Mouse (Mus musculus): ENCODE data around the gene Olfr1337. TPM values are rescaled to one million over a fixed set of nuclear protein-coding genes. Genes with fewer than 3 reads are reported as not detected.
"Not testable (repeated sequence)": the region's sequence is repeated elsewhere in the genome, so short reads cannot be mapped to it uniquely, and the experiment has no call there.

The Olfr1337 gene
- polyA plus RNA-seq (2016; fragmentation: Nextera tagmentation; extraction: Ambion mirVana), result not detected in 2 replicates

DNA sequence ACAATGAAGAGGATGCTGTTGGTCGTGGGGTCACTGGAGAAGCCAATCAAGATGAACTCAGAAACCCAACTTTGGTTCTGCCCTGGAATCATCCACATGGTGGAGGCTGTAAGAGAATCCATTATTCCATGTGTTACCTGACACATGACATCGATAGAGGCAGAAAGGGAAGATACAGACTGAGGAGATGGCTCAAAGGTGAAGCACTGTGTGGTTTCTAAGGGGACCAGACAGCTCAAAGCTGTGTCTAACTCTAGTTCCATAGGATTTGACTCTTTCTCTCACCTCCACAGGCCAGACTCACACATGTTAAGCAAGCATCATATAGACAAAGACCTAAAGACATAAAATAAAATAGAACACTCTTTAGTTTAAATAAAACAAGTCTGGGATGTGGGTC, at the start of gene Olfr1337:
Gene Olfr1337, minus strand, starts transcription at position 101 of the 400 bp plus-strand sequence.
- no peaks in the 10 kb centered on the region for H3K36me3 ChIP-seq
- no peak within 1 kb of the TSS for H3K9ac ChIP-seq
- H3K9me3 ChIP-seq (replicated peaks), result no peaks in the 10 kb centered on the region
- WGBS, result 73% methylated on average over 2 of the region's 2 CpGs
- H3K4me1 ChIP-seq (replicated peaks), result no peaks in the 10 kb centered on the region
- no peak for ATAC-seq (ENCODE audit: insufficient number of reproducible peaks, low FRiP score)
- no peaks in the 10 kb centered on the region for H3K27me3 ChIP-seq (replicated peaks)
- no peak within 1 kb of the TSS for H3K27ac ChIP-seq (ENCODE audit: poor library complexity, severe bottlenecking)
- H3K4me2 ChIP-seq, result no peak within 1 kb of the TSS
- H3K4me3 ChIP-seq, result no peak within 1 kb of the TSS

DNA sequence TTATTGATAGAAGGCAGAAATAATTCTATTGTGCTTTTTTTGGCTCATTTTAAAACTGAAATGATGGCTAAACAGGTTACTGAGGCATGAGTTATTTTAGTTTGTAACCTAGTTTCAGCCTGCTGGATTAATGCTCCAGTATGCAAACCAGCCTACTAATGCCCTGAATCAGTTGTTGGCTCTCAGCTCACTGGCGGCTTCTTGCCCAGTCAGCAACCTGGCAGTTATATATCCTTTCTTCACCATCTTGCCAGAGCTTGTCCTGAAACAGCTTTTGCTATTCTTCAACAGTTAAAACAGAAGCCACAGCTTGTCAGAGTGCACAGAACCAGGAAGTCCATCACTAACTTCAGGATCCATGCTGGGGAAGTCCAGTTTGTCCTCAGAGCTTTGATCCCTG, 36.5 kb upstream of the Olfr1337 start:
- 83% methylated on average over 1 of the region's 1 CpGs for WGBS
- H3K27me3 ChIP-seq (replicated peaks), result no peaks in the 10 kb centered on the region
- ATAC-seq (ENCODE audit: insufficient number of reproducible peaks, low FRiP score), result no peak
- no peak overlapping the region for H3K4me2 ChIP-seq
- H3K9me3 ChIP-seq (replicated peaks), result no peaks in the 10 kb centered on the region
- H3K36me3 ChIP-seq, result no peaks in the 10 kb centered on the region
- no peak overlapping the region for H3K4me3 ChIP-seq
- no peaks in the 10 kb centered on the region for H3K4me1 ChIP-seq (replicated peaks)
- no peak overlapping the region for H3K9ac ChIP-seq
- no peak overlapping the region for H3K27ac ChIP-seq (ENCODE audit: poor library complexity, severe bottlenecking)

DNA sequence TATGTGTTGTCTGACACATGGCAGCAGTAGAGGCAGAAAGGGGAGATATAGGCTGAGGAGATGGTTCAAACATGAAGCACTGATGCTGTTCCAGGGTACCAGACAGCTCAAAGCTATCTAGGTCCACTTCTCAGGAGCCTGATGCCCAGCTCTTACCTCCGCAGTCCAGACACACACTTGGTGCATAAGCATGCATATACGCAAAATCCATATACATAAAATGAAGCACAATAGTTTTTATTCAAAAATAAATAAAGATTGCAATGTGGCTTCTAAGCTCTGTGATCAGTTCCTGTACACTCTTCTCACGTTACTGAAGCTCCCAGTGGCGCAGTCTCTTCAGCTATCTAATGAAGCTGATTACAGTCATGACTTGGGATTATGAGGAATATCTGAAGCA, 27.5 kb upstream of the Olfr1337 start, which contains the start of gene Olfr1335:
Gene Olfr1335, minus strand, starts transcription at position 101 of the 400 bp plus-strand sequence.
- no peak within 1 kb of the TSS for H3K4me3 ChIP-seq
- no peaks in the 10 kb centered on the region for H3K27me3 ChIP-seq (replicated peaks)
- H3K9ac ChIP-seq, result no peak within 1 kb of the TSS
- H3K36me3 ChIP-seq, result no peaks in the 10 kb centered on the region
- no peak for ATAC-seq (ENCODE audit: insufficient number of reproducible peaks, low FRiP score)
- H3K4me1 ChIP-seq (replicated peaks), result no peaks in the 10 kb centered on the region
- no peaks in the 10 kb centered on the region for H3K9me3 ChIP-seq (replicated peaks)
- 82% methylated on average over 4 of the region's 4 CpGs for WGBS
- H3K4me2 ChIP-seq, result no peak within 1 kb of the TSS
- H3K27ac ChIP-seq (ENCODE audit: poor library complexity, severe bottlenecking), result no peak within 1 kb of the TSS

DNA sequence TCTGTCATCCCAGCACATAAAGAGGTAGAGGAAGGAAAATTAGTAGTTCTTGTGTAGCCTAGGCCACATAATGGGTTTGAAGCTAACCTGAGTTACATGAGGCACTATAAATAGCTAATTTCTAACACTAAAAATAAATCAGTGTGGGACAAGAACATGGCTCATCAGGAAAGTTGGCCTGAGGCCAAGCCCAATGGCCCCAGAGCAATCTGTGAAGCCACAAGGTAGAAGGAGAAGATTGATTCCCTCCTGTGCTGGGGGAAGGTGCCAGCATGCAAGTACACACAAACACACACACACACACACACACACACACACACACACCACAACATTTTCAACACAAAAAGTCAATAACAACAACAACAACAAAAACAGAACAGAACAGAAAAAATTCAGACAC, 10.4 kb upstream of the Olfr1337 start:
- H3K36me3 ChIP-seq; H3K9me3 ChIP-seq (replicated peaks); H3K4me1 ChIP-seq (replicated peaks); H3K27ac ChIP-seq (ENCODE audit: poor library complexity, severe bottlenecking); H3K4me3 ChIP-seq; ATAC-seq (ENCODE audit: insufficient number of reproducible peaks, low FRiP score); H3K4me2 ChIP-seq; H3K27me3 ChIP-seq (replicated peaks); H3K9ac ChIP-seq: not testable (repeated sequence)

DNA sequence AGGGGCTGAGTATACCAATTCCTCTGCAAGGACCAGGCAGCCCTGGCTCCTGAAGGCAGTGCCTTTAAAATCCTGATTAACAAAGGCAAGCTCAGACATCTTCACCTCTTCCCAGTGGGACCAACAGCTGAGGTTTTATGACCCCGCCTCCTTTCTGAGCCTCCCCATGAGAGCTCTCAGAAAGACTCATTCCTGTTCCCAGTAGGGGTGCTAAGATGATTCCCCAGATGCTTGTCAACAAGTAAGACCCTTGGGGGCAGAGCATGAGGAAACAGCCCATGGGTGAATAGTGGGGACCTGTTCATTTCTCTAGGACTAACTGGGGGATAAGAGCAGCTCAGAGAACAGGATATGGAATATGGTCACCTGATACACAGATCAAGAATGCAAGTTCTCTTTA, 23.7 kb downstream of the Olfr1337 start, which contains the start of gene Olfr1338:
Gene Olfr1338, minus strand, starts transcription at position 101 of the 400 bp plus-strand sequence.
- Histone ChIP-seq H3K9ac (no peak within 1 kb of the TSS), H3K27me3 (replicated peaks) (no peaks in the 10 kb centered on the region), H3K27ac (ENCODE audit: poor library complexity, severe bottlenecking) (no peak within 1 kb of the TSS), H3K4me2 (no peak within 1 kb of the TSS), H3K4me1 (replicated peaks) (no peaks in the 10 kb centered on the region), H3K9me3 (replicated peaks) (no peaks in the 10 kb centered on the region), H3K4me3 (no peak within 1 kb of the TSS), H3K36me3 (no peaks in the 10 kb centered on the region)
- 64% methylated on average over 1 of the region's 1 CpGs for WGBS
- no peak for ATAC-seq (ENCODE audit: insufficient number of reproducible peaks, low FRiP score)

DNA sequence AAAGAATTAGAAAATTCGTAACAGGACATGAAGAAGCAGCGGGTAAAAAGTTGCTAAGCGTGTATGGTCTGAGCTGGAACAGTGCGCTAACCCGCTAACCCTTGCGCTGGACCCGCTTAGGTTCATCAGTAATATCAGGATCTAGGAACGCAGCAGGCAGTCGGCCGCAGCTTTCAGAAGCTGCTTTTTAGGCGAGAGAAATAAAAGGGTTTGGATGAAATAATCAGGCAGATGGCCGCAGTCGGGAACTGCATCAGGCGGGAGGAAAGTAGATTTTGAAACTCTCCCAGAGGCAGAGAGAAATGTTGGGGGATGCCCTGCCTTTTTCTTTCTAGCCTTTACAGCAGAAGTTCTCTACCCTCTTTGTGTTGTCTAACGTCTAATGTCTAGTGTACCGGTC, 40.5 kb downstream of the Olfr1337 start:
- no peak overlapping the region for H3K27ac ChIP-seq (ENCODE audit: poor library complexity, severe bottlenecking)
- H3K4me2 ChIP-seq, result peak overlapping the region; percentile 33
- H3K36me3 ChIP-seq, result no peaks in the 10 kb centered on the region
- peaks cover 12% of the 10 kb centered on the region for H3K9me3 ChIP-seq (replicated peaks)
- peaks cover 31% of the 10 kb centered on the region for H3K27me3 ChIP-seq (replicated peaks)
- H3K9ac ChIP-seq, result no peak overlapping the region
- H3K4me3 ChIP-seq, result 0 out of 2 replicates have a peak overlapping the region, but pooled peaks have one; percentile 9
- no peak for ATAC-seq (ENCODE audit: insufficient number of reproducible peaks, low FRiP score)
- 6% methylated on average over 16 of the region's 16 CpGs for WGBS
- H3K4me1 ChIP-seq (replicated peaks), result 0 out of 2 replicates have a peak, but pooled peaks cover 5% of the 10 kb centered on the region

DNA sequence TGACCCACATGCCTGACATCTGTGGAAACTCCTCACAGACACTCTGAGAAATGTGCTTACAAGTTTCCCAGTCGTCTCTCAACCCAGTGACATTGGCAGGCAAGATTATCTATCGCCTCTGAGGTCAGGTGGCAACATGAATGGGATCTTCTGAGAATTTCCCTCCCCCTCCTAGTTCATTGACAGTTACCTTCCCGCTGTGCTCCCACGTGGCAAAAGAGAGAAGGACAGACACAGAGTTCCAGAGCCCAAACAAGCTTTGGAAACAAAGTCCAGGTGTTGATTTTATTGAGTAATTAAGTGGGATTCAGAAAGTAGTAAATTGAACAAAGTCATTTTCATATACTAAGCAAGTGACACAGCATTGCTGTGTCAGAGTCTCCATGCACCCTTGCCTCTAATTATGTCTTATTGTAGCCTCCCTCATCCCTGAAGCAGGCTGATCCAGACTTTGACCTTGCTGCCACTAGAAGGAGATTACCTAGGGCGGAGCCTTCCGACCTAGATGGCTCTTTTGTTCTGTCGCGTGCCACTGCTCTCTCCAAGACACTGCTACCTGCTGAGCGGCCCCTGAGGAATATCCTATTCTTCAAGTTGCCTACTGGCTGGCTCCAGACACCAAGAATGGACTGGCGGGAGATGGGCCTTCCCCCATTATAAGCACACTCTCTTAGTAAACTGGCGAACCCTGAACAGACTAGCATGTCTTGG, 41.2 kb downstream of the Olfr1337 start:
- Histone ChIP-seq H3K4me3 (no peak overlapping the region), H3K9ac (no peak overlapping the region), H3K27me3 (replicated peaks) (peaks cover 31% of the 10 kb centered on the region), H3K9me3 (replicated peaks) (peaks cover 4% of the 10 kb centered on the region; the same call in 1 of the 2 replicates), H3K4me2 (peak overlapping the region; percentile 33), H3K36me3 (no peaks in the 10 kb centered on the region), H3K27ac (ENCODE audit: poor library complexity, severe bottlenecking) (no peak overlapping the region), H3K4me1 (replicated peaks) (0 out of 2 replicates have a peak, but pooled peaks cover 5% of the 10 kb centered on the region)
- ATAC-seq (ENCODE audit: insufficient number of reproducible peaks, low FRiP score), result no peak
- WGBS, result 6% methylated on average over 11 of the region's 11 CpGs

DNA sequence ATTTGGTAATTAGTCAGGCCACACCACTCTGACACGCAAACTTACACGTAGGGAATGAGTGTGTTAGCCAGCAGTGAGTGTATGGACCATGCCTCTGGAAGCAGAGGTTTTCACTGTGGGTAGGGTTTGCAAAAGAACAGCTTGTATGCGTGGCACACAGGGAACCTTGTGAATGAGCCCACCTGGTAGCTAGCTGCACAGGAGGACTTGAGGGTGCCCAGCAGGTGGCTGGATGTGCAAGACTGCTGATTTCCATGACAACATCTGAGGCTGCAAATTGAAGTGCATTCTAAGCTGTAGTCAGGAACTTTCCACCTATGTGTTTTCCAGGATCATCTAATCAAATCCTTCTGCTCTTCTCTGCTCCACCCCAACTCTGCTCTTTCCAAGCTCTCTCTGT, 42.8 kb downstream of the Olfr1337 start:
- Histone ChIP-seq H3K9ac (no peak overlapping the region), H3K36me3 (no peaks in the 10 kb centered on the region), H3K9me3 (replicated peaks) (0 out of 2 replicates have a peak, but pooled peaks cover 3% of the 10 kb centered on the region), H3K4me1 (replicated peaks) (0 out of 2 replicates have a peak, but pooled peaks cover 5% of the 10 kb centered on the region), H3K4me3 (no peak overlapping the region), H3K4me2 (no peak overlapping the region), H3K27ac (ENCODE audit: poor library complexity, severe bottlenecking) (no peak overlapping the region), H3K27me3 (replicated peaks) (peaks cover 31% of the 10 kb centered on the region)
- ATAC-seq (ENCODE audit: insufficient number of reproducible peaks, low FRiP score), result no peak
- 52% methylated on average over 3 of the region's 3 CpGs for WGBS

DNA sequence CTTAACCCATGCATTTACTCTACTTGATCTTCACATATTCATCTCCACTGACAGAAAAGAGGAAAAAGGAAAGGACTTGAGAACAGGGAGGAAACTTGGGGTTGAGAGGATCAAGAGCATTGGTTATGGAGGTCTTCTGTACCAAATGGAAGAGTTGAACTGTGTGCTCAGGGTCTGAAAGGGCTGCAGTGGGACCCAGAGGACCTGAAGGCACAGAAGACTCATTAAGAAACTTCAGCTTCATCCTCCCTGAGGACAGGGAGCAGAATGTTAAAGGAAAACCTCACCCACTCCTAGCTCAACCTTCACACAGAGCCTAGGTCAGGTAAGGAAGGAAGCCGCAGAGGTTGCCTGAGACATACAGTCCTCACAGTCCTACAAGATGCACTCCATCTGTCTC, 50.5 kb downstream of the Olfr1337 start, which contains the start of gene Olfr1339:
Gene Olfr1339, plus strand, starts transcription at position 301 of the 400 bp plus-strand sequence.
- no peaks in the 10 kb centered on the region for H3K9me3 ChIP-seq (replicated peaks)
- WGBS, result 89% methylated on average over 1 of the region's 1 CpGs
- H3K4me2 ChIP-seq, result no peak within 1 kb of the TSS
- H3K27me3 ChIP-seq (replicated peaks), result no peaks in the 10 kb centered on the region
- H3K4me1 ChIP-seq (replicated peaks), result no peaks in the 10 kb centered on the region
- no peak within 1 kb of the TSS for H3K27ac ChIP-seq (ENCODE audit: poor library complexity, severe bottlenecking)
- no peaks in the 10 kb centered on the region for H3K36me3 ChIP-seq
- H3K9ac ChIP-seq, result no peak within 1 kb of the TSS
- no peak for ATAC-seq (ENCODE audit: insufficient number of reproducible peaks, low FRiP score)
- no peak within 1 kb of the TSS for H3K4me3 ChIP-seq

Measured in heart, embryonic 12.5 days (tissue).